Mouse (Mus musculus): ENCODE measurements around the gene Gdpd1. TPM values are rescaled to one million over a fixed set of nuclear protein-coding genes. Genes with fewer than 3 reads are reported as not detected.
"Not testable (repeated sequence)": the region's sequence is repeated elsewhere in the genome, so short reads cannot be mapped to it uniquely, and the experiment has no call there.

Gene Gdpd1
- polyA plus RNA-seq, 1 experiment = 1.2 TPM

DNA sequence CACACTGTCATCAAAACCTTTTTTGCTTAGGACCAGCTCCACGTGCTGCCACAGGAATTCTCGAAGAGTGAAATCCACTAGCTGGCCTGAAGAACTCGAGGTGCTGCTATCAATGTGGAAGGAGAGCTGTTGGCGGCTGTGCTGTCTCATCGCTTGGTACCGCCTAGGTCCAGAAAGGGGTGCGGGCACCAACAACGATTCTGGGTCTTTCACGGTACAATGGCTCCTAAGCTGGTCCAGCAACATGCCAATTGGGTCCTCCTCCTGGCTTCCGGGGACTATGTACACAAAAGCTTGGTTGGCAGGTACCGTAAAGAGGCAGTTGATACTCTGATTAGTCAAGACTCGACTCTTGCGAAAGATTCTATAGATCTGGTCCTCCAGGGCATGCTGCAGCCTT is 11.6 kb upstream of the Gdpd1 start:
- no peaks in the 10 kb centered on the region for H3K27me3 ChIP-seq (replicated peaks)
- TF ChIP-seq GATA1 (IDR thresholded peaks at IDR 0.05; ENCODE audit: borderline replicate concordance, low read length) (no peak), FLI1 (IDR thresholded peaks at IDR 0.05; ENCODE audit: low read length) (no peak)
- H3K4me3 ChIP-seq (replicated peaks) = peak overlapping the region; percentile 98
- H3K9me3 ChIP-seq = no peaks in the 10 kb centered on the region
- H3K4me1 ChIP-seq = peaks cover 45% of the 10 kb centered on the region
- H3K36me3 ChIP-seq (replicated peaks; ENCODE audit: low read length) = peaks cover 58% of the 10 kb centered on the region

- no peaks in the 10 kb centered on the region for H3K27me3 ChIP-seq (replicated peaks)
- H3K4me1 ChIP-seq = peaks cover 54% of the 10 kb centered on the region
- no peak overlapping the region for H3K4me3 ChIP-seq (replicated peaks)
- peaks cover 63% of the 10 kb centered on the region for H3K36me3 ChIP-seq (replicated peaks; ENCODE audit: low read length)
- no peaks in the 10 kb centered on the region for H3K9me3 ChIP-seq
- TF ChIP-seq GATA1 (IDR thresholded peaks at IDR 0.05; ENCODE audit: borderline replicate concordance, low read length) (no peak), FLI1 (IDR thresholded peaks at IDR 0.05; ENCODE audit: low read length) (no peak)
Observed at GRCm38 (mm10) chr11:87083712-87084111, 9.8 kb upstream of the Gdpd1 start.

DNA sequence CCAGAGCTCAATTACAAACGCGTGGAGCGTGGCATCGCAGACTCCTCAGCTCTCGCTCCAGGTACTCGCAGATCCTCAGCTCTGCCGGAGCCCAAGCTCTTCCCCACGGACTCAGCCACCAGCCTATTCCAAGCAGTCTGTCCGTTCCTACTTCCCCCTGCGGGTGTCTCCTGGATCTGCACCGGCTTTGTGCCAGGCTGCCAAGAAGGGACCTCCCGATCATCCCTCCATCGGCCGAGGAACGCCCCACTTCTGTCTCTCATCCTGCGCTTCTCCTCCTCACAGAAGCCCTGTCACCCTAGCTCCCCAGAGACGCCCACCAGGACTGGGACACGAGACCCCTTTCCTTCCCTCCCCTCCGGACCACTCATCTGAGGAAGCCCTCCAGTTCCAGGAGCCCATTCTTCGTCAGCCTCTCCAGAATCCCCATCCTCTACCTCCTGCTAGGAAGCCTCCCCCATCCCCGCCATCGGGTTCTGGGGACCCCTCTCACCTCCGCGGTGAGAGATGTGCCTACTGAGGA is 458 bp downstream of the Gdpd1 start:
- no peak for TF ChIP-seq FLI1 (IDR thresholded peaks at IDR 0.05; ENCODE audit: low read length)
- TF ChIP-seq GATA1 (IDR thresholded peaks at IDR 0.05; ENCODE audit: borderline replicate concordance, low read length) = no peak
- H3K9me3 ChIP-seq = no peaks in the 10 kb centered on the region
- H3K4me3 ChIP-seq (replicated peaks) = peak overlapping the region; percentile 96
- H3K27me3 ChIP-seq (replicated peaks) = peaks cover 2% of the 10 kb centered on the region
- peaks cover 21% of the 10 kb centered on the region for H3K4me1 ChIP-seq
- peaks cover 21% of the 10 kb centered on the region for H3K36me3 ChIP-seq (replicated peaks; ENCODE audit: low read length)

DNA sequence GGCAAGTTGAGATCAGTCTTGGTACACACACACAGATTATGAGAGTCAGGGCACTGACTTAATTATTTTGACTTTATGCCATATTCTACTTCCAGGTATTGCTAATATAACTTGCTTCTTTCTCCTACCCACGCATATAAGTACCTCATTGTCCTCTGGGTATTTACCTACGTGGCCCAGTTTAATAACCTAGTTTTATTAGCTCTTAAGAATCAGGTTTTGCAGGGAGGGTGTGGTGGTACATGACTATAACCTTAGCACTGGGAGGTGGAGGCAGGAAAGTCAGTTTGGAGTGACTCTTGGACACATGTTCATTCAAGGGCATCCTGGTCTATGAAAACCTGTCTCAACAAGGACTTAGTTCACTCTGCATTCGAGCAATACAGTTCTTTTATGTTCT is 11.8 kb downstream of the Gdpd1 start:
- no peak for TF ChIP-seq FLI1 (IDR thresholded peaks at IDR 0.05; ENCODE audit: low read length)
- no peak for TF ChIP-seq GATA1 (IDR thresholded peaks at IDR 0.05; ENCODE audit: borderline replicate concordance, low read length)
- H3K9me3 ChIP-seq = no peaks in the 10 kb centered on the region
- 0 out of 2 replicates have a peak, but pooled peaks cover 2% of the 10 kb centered on the region for H3K4me1 ChIP-seq
- H3K4me3 ChIP-seq (replicated peaks) = no peak overlapping the region
- H3K36me3 ChIP-seq (replicated peaks; ENCODE audit: low read length) = no peaks in the 10 kb centered on the region
- H3K27me3 ChIP-seq (replicated peaks) = peaks cover 10% of the 10 kb centered on the region

- no peaks in the 10 kb centered on the region for H3K36me3 ChIP-seq (replicated peaks; ENCODE audit: low read length)
- H3K4me3 ChIP-seq (replicated peaks) = no peak overlapping the region
- no peaks in the 10 kb centered on the region for H3K9me3 ChIP-seq
- peaks cover 6% of the 10 kb centered on the region for H3K27me3 ChIP-seq (replicated peaks)
- TF ChIP-seq FLI1 (IDR thresholded peaks at IDR 0.05; ENCODE audit: low read length) (no peak), GATA1 (IDR thresholded peaks at IDR 0.05; ENCODE audit: borderline replicate concordance, low read length) (no peak)
- H3K4me1 ChIP-seq = 0 out of 2 replicates have a peak, but pooled peaks cover 2% of the 10 kb centered on the region
Observed at GRCm38 (mm10) chr11:87060410-87060809, 13.5 kb downstream of the Gdpd1 start.

- Histone ChIP-seq H3K36me3 (replicated peaks; ENCODE audit: low read length) (no peaks in the 10 kb centered on the region), H3K4me1 (no peaks in the 10 kb centered on the region), H3K9me3 (no peaks in the 10 kb centered on the region), H3K27me3 (replicated peaks) (peaks cover 6% of the 10 kb centered on the region), H3K4me3 (replicated peaks) (no peak overlapping the region)
- no peak for TF ChIP-seq GATA1 (IDR thresholded peaks at IDR 0.05; ENCODE audit: borderline replicate concordance, low read length)
- TF ChIP-seq FLI1 (IDR thresholded peaks at IDR 0.05; ENCODE audit: low read length) = no peak
Observed at GRCm38 (mm10) chr11:87056286-87056685, 17.6 kb downstream of the Gdpd1 start.

- H3K4me1 ChIP-seq; H3K36me3 ChIP-seq (replicated peaks; ENCODE audit: low read length); H3K9me3 ChIP-seq; H3K27me3 ChIP-seq (replicated peaks); H3K4me3 ChIP-seq (replicated peaks): not testable (repeated sequence)
Observed at GRCm38 (mm10) chr11:87048900-87049299, 25.0 kb downstream of the Gdpd1 start.

DNA sequence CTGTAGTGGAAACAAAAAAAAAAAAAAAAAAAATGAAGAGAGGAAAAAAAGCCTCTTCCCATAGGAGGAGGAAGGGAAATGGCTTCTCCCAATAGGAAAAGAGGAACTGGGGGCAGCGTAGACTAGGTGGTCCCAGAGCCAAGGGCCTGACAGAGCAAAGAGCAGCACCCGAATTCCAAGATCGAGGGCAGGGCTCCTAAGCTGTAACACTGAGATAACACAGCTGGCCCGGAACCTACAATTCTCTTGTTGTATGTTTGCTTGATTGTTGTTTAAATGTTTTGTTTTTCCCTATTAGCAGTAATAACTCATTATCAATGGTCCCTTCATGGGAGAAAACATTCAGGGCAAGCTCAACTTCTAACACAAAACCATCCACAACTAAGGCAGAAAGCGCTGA is 26.9 kb downstream of the Gdpd1 start:
- Histone ChIP-seq H3K4me1 (no peaks in the 10 kb centered on the region), H3K27me3 (replicated peaks) (peaks cover 4% of the 10 kb centered on the region), H3K4me3 (replicated peaks) (no peak overlapping the region), H3K36me3 (replicated peaks; ENCODE audit: low read length) (no peaks in the 10 kb centered on the region), H3K9me3 (no peaks in the 10 kb centered on the region)
- no peak for TF ChIP-seq GATA1 (IDR thresholded peaks at IDR 0.05; ENCODE audit: borderline replicate concordance, low read length)
- no peak for TF ChIP-seq FLI1 (IDR thresholded peaks at IDR 0.05; ENCODE audit: low read length)

- Histone ChIP-seq H3K9me3 (no peaks in the 10 kb centered on the region), H3K36me3 (replicated peaks; ENCODE audit: low read length) (peaks cover 2% of the 10 kb centered on the region), H3K4me3 (replicated peaks) (no peak overlapping the region), H3K4me1 (peaks cover 4% of the 10 kb centered on the region), H3K27me3 (replicated peaks) (peaks cover 7% of the 10 kb centered on the region)
- no peak for TF ChIP-seq GATA1 (IDR thresholded peaks at IDR 0.05; ENCODE audit: borderline replicate concordance, low read length)
- no peak for TF ChIP-seq FLI1 (IDR thresholded peaks at IDR 0.05; ENCODE audit: low read length)
Observed at GRCm38 (mm10) chr11:87043052-87043451, 30.8 kb downstream of the Gdpd1 start.

DNA sequence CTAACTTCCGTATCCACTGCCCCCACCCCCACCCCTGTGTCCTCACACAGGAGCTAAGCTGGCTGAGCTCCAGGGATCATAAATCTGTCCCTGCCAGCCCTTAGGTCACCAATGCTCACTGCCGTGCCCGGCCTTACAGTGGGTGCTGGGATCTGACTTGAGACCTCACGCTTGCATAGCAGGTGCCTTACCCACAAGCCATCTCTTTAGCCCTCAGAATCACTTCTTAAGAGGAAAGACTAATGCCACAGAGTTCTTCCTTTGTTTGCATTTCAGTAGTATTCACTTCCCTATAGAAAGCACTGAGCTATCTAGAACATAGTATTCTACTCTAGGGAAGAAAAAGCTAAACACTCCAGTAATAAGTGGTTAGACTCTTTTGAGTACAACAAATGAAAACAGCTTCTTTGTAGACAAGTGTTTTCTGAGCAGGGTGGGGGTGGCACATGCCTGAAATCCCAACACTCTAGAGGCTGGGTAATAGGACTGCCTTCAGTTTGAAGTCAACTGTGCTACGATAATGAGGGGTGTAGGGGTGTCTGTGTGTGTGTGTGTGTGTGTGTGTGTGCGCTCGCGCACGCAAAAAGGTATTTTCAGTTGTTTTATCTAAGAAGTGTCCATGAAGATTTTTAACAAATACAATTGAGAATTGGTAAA is 34.4 kb downstream of the Gdpd1 start:
- Histone ChIP-seq H3K9me3 (no peaks in the 10 kb centered on the region), H3K36me3 (replicated peaks; ENCODE audit: low read length) (peaks cover 2% of the 10 kb centered on the region), H3K4me1 (peaks cover 4% of the 10 kb centered on the region), H3K27me3 (replicated peaks) (peaks cover 8% of the 10 kb centered on the region), H3K4me3 (replicated peaks) (peak overlapping the region; percentile 60)
- TF ChIP-seq GATA1 (IDR thresholded peaks at IDR 0.05; ENCODE audit: borderline replicate concordance, low read length) (no peak), FLI1 (IDR thresholded peaks at IDR 0.05; ENCODE audit: low read length) (no peak)

All from megakaryocyte, embryonic 14.5 days (primary cell).